Mouse (Mus musculus): ENCODE measurements around the gene Bfsp2. TPM values are rescaled to one million over a fixed set of nuclear protein-coding genes. Genes with fewer than 3 reads are reported as not detected.

The Bfsp2 gene
- total and polyA plus RNA-seq, 2 experiments, result 0.28 TPM; not detected in 1

DNA sequence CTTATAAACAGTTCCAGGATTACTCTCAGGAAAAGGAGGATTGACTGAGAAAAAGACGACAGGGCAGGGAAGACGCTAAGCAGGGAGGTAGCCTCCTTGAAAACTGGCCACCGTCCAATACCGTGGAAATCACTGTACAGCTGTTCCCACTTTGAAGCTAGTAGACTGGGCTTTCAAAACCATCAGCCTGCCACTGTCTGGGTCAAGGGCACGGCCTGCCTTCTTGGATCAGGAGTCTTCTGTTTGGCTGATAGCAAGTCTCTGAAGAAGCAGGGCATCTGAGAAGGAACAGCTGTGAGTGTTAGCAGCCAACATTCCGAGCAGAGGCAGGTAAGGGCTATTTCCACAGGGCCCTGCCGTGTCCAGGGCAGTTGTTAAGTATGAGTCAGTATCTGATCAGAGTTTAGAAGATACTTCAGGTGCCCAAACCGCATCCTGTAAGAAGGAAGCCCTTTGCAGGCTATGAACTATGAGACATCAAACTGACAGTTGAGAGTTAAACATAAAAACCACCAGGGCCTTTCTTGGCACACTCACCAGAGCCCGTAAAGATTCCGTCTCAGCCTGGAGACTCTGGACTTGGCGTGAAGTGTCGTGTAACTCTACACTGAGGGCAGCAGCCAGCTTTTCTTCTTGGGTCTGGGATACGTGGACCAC is 48.0 kb downstream of the Bfsp2 start:
- no peaks in the 10 kb centered on the region for H3K36me3 ChIP-seq (ENCODE audit: control insufficient read depth, insufficient read depth, low read length)
- no peak overlapping the region for H3K4me3 ChIP-seq (ENCODE audit: insufficient read depth, low read depth, low read length)
- H3K79me2 ChIP-seq (ENCODE audit: control insufficient read depth, insufficient read depth, low read length), result no peaks in the 10 kb centered on the region
- no peak for DNase-seq (ENCODE audit: extremely low read depth, low read depth, low spot score)
- no peaks in the 10 kb centered on the region for H3K27me3 ChIP-seq (ENCODE audit: control insufficient read depth, insufficient read depth, low read length)
- TF ChIP-seq CTCF (IDR thresholded peaks at IDR 0.05; ENCODE audit: low read depth, low read length) (no peak), POLR2A (IDR thresholded peaks at IDR 0.05; ENCODE audit: extremely low read depth, insufficient read depth, low read length) (no peak)
- 81% methylated on average over 13 of the region's 13 CpGs for WGBS
- H3K4me1 ChIP-seq (ENCODE audit: control insufficient read depth, insufficient read depth, low read length), result no peaks in the 10 kb centered on the region
- no peak overlapping the region for H3K27ac ChIP-seq (replicated peaks; ENCODE audit: insufficient read depth, low read depth, low read length)
- no peak overlapping the region for H3K9ac ChIP-seq (ENCODE audit: low read depth, low read length)

DNA sequence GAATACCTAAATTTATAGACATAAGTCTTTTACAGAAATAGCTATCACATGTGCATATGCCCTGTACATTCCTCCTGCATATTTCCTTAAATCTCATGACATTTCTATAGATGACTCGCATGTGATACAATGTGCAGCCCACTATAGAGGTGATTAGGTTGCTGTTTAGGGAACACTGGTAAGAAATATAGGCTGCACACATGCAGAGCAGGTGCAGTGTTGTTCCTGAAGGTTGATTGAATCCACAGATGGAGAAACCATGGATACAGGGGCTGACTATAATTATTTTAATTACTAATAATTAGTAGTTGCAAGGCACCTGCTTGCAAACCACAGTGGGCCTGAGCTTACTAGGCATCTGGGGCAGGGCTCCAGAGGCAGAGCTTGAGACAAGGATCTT is 48.5 kb downstream of the Bfsp2 start:
- 95% methylated on average over 1 of the region's 1 CpGs for WGBS
- no peak for DNase-seq (ENCODE audit: extremely low read depth, low read depth, low spot score)
- Histone ChIP-seq H3K4me3 (ENCODE audit: insufficient read depth, low read depth, low read length) (no peak overlapping the region), H3K79me2 (ENCODE audit: control insufficient read depth, insufficient read depth, low read length) (no peaks in the 10 kb centered on the region), H3K4me1 (ENCODE audit: control insufficient read depth, insufficient read depth, low read length) (no peaks in the 10 kb centered on the region), H3K36me3 (ENCODE audit: control insufficient read depth, insufficient read depth, low read length) (no peaks in the 10 kb centered on the region), H3K9ac (ENCODE audit: low read depth, low read length) (no peak overlapping the region), H3K27me3 (ENCODE audit: control insufficient read depth, insufficient read depth, low read length) (no peaks in the 10 kb centered on the region), H3K27ac (replicated peaks; ENCODE audit: insufficient read depth, low read depth, low read length) (no peak overlapping the region)
- TF ChIP-seq CTCF (IDR thresholded peaks at IDR 0.05; ENCODE audit: low read depth, low read length), result no peak
- TF ChIP-seq POLR2A (IDR thresholded peaks at IDR 0.05; ENCODE audit: extremely low read depth, insufficient read depth, low read length), result no peak

DNA sequence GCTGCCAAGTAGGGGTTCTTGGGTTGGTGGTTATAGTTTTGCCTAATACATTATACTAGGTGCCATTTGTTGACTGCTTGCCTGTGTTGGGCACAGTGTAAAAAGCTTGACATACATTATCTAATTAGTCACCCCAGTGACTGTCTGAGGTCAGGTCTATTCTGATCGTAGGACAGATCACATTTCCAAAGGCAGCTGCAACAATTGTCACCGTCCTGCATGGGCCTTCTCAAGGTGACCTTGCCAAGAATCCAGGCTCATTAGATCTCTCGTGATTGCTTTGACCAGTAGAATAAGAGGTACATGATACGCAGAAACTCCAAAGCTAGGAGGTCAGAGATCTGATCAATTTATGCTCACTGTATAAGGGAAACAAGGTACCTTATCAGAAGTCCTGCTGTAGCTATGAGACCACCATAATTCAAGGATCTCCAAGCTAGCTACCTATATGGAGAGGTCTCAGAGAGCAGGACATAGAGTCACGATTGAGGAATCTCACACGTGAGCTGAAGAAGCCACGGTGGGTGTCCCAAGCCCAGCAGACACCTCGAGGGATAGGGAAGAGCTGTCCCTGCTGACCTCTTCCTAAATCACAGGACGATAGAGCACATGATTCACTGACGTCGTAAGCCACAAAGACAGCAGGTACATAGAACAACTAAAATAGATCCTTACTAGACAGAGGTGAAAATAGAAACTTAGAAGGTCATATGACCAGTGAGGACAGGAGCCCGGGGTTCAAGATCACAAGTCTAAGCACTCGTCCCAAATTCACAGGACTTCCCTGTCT is 49.6 kb downstream of the Bfsp2 start:
- DNase-seq (ENCODE audit: extremely low read depth, low read depth, low spot score), result no peak
- Histone ChIP-seq H3K27ac (replicated peaks; ENCODE audit: insufficient read depth, low read depth, low read length) (no peak overlapping the region), H3K79me2 (ENCODE audit: control insufficient read depth, insufficient read depth, low read length) (no peaks in the 10 kb centered on the region), H3K4me3 (ENCODE audit: insufficient read depth, low read depth, low read length) (no peak overlapping the region), H3K9ac (ENCODE audit: low read depth, low read length) (no peak overlapping the region), H3K27me3 (ENCODE audit: control insufficient read depth, insufficient read depth, low read length) (no peaks in the 10 kb centered on the region), H3K4me1 (ENCODE audit: control insufficient read depth, insufficient read depth, low read length) (no peaks in the 10 kb centered on the region), H3K36me3 (ENCODE audit: control insufficient read depth, insufficient read depth, low read length) (no peaks in the 10 kb centered on the region)
- TF ChIP-seq POLR2A (IDR thresholded peaks at IDR 0.05; ENCODE audit: extremely low read depth, insufficient read depth, low read length) (no peak), CTCF (IDR thresholded peaks at IDR 0.05; ENCODE audit: low read depth, low read length) (no peak)
- 84% methylated on average over 13 of the region's 13 CpGs for WGBS

DNA sequence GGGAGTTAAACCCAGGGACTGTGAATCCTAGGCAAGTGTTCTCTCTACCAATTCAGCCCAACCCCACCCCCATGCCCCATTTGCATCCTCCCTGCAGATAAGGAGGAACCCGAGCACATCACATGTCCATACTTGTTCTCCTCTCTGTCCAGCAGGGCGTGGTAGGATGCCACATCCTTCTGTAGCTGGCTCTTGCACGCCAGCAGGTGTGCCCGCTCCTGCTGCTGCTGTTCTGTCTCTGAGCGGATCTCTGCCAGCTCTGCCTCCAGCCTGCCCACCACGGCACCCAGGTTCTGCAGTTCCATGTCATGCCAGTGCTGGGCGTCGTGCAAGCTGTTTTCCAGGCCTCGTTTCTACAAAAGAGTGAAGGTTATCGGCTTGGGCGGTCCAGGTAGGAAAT is 53.8 kb downstream of the Bfsp2 start:
- H3K79me2 ChIP-seq (ENCODE audit: control insufficient read depth, insufficient read depth, low read length), result no peaks in the 10 kb centered on the region
- no peak for TF ChIP-seq POLR2A (IDR thresholded peaks at IDR 0.05; ENCODE audit: extremely low read depth, insufficient read depth, low read length)
- no peak for TF ChIP-seq CTCF (IDR thresholded peaks at IDR 0.05; ENCODE audit: low read depth, low read length)
- H3K36me3 ChIP-seq (ENCODE audit: control insufficient read depth, insufficient read depth, low read length), result no peaks in the 10 kb centered on the region
- H3K27ac ChIP-seq (replicated peaks; ENCODE audit: insufficient read depth, low read depth, low read length), result no peak overlapping the region
- H3K4me3 ChIP-seq (ENCODE audit: insufficient read depth, low read depth, low read length), result no peak overlapping the region
- DNase-seq (ENCODE audit: extremely low read depth, low read depth, low spot score), result no peak
- WGBS, result 85% methylated on average over 11 of the region's 11 CpGs
- H3K9ac ChIP-seq (ENCODE audit: low read depth, low read length), result no peak overlapping the region
- no peaks in the 10 kb centered on the region for H3K27me3 ChIP-seq (ENCODE audit: control insufficient read depth, insufficient read depth, low read length)
- H3K4me1 ChIP-seq (ENCODE audit: control insufficient read depth, insufficient read depth, low read length), result no peaks in the 10 kb centered on the region

DNA sequence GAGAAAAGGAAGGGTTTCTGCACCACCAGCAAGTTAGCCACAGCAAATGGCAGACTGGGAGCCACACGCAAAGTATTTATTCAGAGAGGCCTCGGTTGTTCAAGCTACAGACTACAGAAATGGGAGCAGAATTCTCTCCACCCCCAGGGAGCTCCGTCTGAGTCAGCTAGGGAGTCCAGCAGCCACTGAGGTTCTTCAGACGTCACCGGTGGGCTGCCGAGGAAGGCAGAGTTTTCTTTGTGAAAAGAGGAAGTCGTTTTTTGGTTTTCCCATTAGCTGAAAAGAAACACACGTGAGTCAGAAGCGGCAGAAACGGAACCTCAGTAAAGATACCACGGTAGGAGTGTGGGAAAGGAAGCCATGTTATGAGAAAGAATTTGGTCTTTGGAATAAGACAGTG is 55.4 kb downstream of the Bfsp2 start:
- no peak for TF ChIP-seq POLR2A (IDR thresholded peaks at IDR 0.05; ENCODE audit: extremely low read depth, insufficient read depth, low read length)
- no peak for TF ChIP-seq CTCF (IDR thresholded peaks at IDR 0.05; ENCODE audit: low read depth, low read length)
- DNase-seq (ENCODE audit: extremely low read depth, low read depth, low spot score), result no peak
- WGBS, result 66% methylated on average over 11 of the region's 11 CpGs
- H3K27ac ChIP-seq (replicated peaks; ENCODE audit: insufficient read depth, low read depth, low read length), result no peak overlapping the region
- H3K9ac ChIP-seq (ENCODE audit: low read depth, low read length), result no peak overlapping the region
- no peak overlapping the region for H3K4me3 ChIP-seq (ENCODE audit: insufficient read depth, low read depth, low read length)
- no peaks in the 10 kb centered on the region for H3K4me1 ChIP-seq (ENCODE audit: control insufficient read depth, insufficient read depth, low read length)
- no peaks in the 10 kb centered on the region for H3K36me3 ChIP-seq (ENCODE audit: control insufficient read depth, insufficient read depth, low read length)
- no peaks in the 10 kb centered on the region for H3K79me2 ChIP-seq (ENCODE audit: control insufficient read depth, insufficient read depth, low read length)
- no peaks in the 10 kb centered on the region for H3K27me3 ChIP-seq (ENCODE audit: control insufficient read depth, insufficient read depth, low read length)

DNA sequence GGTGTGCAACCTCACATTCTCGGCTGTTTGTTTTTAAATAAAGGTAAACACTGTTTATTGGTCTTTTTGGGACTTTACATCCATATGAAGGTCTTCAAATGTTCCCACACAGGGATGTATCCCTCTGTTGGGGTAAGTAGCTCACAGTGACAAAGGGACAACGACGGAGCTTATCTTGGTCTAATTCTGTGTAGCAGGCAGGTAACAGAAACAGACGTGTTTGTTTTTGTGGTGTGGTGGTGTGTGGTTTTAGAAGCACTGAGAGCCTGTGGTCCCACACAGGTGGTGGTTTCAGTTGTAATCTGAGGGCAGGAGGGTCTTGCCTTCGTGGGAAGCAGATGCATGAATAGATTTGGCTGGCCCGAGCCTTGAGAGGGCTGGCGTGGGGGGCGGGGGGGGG is 56.3 kb downstream of the Bfsp2 start:
- Histone ChIP-seq H3K36me3 (ENCODE audit: control insufficient read depth, insufficient read depth, low read length) (no peaks in the 10 kb centered on the region), H3K9ac (ENCODE audit: low read depth, low read length) (no peak overlapping the region), H3K4me1 (ENCODE audit: control insufficient read depth, insufficient read depth, low read length) (no peaks in the 10 kb centered on the region), H3K27me3 (ENCODE audit: control insufficient read depth, insufficient read depth, low read length) (no peaks in the 10 kb centered on the region), H3K4me3 (ENCODE audit: insufficient read depth, low read depth, low read length) (no peak overlapping the region), H3K27ac (replicated peaks; ENCODE audit: insufficient read depth, low read depth, low read length) (no peak overlapping the region), H3K79me2 (ENCODE audit: control insufficient read depth, insufficient read depth, low read length) (no peaks in the 10 kb centered on the region)
- 78% methylated on average over 8 of the region's 8 CpGs for WGBS
- no peak for TF ChIP-seq POLR2A (IDR thresholded peaks at IDR 0.05; ENCODE audit: extremely low read depth, insufficient read depth, low read length)
- no peak for TF ChIP-seq CTCF (IDR thresholded peaks at IDR 0.05; ENCODE audit: low read depth, low read length)
- no peak for DNase-seq (ENCODE audit: extremely low read depth, low read depth, low spot score)
